Mouse (Mus musculus): ENCODE measurements around the gene Wtip.
"Not testable (repeated sequence)": the region's sequence is repeated elsewhere in the genome, so short reads cannot be mapped to it uniquely, and the experiment has no call there.

Wtip gene

GRCm38 (mm10) chr7:34133117-34133762 lies at the start of gene Wtip:
Gene Wtip, minus strand, starts transcription at chr7:34133268.
- peak; percentile 43 for DNase-seq (ENCODE audit: low read depth, low spot score)

GRCm38 (mm10) chr7:34176241-34176640 lies 43.2 kb upstream of the Wtip start:
- not testable (repeated sequence) for DNase-seq (ENCODE audit: low read depth, low spot score)

GRCm38 (mm10) chr7:34172251-34172650 lies 39.2 kb upstream of the Wtip start:
- DNase-seq (ENCODE audit: low read depth, low spot score) = no peak

GRCm38 (mm10) chr7:34169454-34169853 lies 36.4 kb upstream of the Wtip start, which contains the start of gene Uba2:
Gene Uba2, minus strand, starts transcription at chr7:34169599.
- no peak for DNase-seq (ENCODE audit: low read depth, low spot score)

- DNase-seq (ENCODE audit: low read depth, low spot score) = peak; percentile 68
These were observed 35.6 kb upstream of the Wtip start for GRCm38 (mm10) chr7:34168470-34169251.

GRCm38 (mm10) chr7:34167766-34168469 lies 34.9 kb upstream of the Wtip start:
- DNase-seq (ENCODE audit: low read depth, low spot score) = no peak

GRCm38 (mm10) chr7:34166850-34167249 lies 33.8 kb upstream of the Wtip start:
- no peak for DNase-seq (ENCODE audit: low read depth, low spot score)

- DNase-seq (ENCODE audit: low read depth, low spot score) = no peak
These were observed 32.9 kb upstream of the Wtip start for GRCm38 (mm10) chr7:34165999-34166398.

- no peak for DNase-seq (ENCODE audit: low read depth, low spot score)
These were observed 31.6 kb upstream of the Wtip start for GRCm38 (mm10) chr7:34164671-34165070.

- no peak for DNase-seq (ENCODE audit: low read depth, low spot score)
These were observed 26.1 kb upstream of the Wtip start for GRCm38 (mm10) chr7:34159167-34159566.

GRCm38 (mm10) chr7:34157994-34158393 lies 24.9 kb upstream of the Wtip start:
- no peak for DNase-seq (ENCODE audit: low read depth, low spot score)

- no peak for DNase-seq (ENCODE audit: low read depth, low spot score)
These were observed 14.1 kb upstream of the Wtip start for GRCm38 (mm10) chr7:34147193-34147592.

- DNase-seq (ENCODE audit: low read depth, low spot score) = no peak
These were observed 8.1 kb upstream of the Wtip start for GRCm38 (mm10) chr7:34141123-34141522.

- no peak for DNase-seq (ENCODE audit: low read depth, low spot score)
These were observed 6.4 kb upstream of the Wtip start for GRCm38 (mm10) chr7:34139493-34139892.

GRCm38 (mm10) chr7:34134336-34134735 lies 1.3 kb upstream of the Wtip start:
- DNase-seq (ENCODE audit: low read depth, low spot score) = no peak

GRCm38 (mm10) chr7:34132355-34133079 lies 551 bp downstream of the Wtip start:
- no peak for DNase-seq (ENCODE audit: low read depth, low spot score)

- no peak for DNase-seq (ENCODE audit: low read depth, low spot score)
These were observed 1.1 kb downstream of the Wtip start for GRCm38 (mm10) chr7:34131959-34132354.

- no peak for DNase-seq (ENCODE audit: low read depth, low spot score)
These were observed 1.9 kb downstream of the Wtip start for GRCm38 (mm10) chr7:34131118-34131517.

- DNase-seq (ENCODE audit: low read depth, low spot score) = no peak
These were observed 6.8 kb downstream of the Wtip start for GRCm38 (mm10) chr7:34126291-34126690.

GRCm38 (mm10) chr7:34125346-34125745 lies 7.7 kb downstream of the Wtip start:
- DNase-seq (ENCODE audit: low read depth, low spot score) = no peak

GRCm38 (mm10) chr7:34122987-34123720 lies 9.9 kb downstream of the Wtip start:
- no peak for DNase-seq (ENCODE audit: low read depth, low spot score)
